Mouse (Mus musculus) CH12.LX (cell line): ENCODE results near the gene Ube2t.

Experiments used
- EP300 ChIP-seq: IDR thresholded peaks from 2 replicates; pipeline ENCODE4 v1.6.1; 2011; ENCODE audit warnings: low read length, improper control_type of control experiment
- HCFC1 ChIP-seq: IDR thresholded peaks from 2 replicates; pipeline ENCODE4 v1.6.1; 2012; ENCODE audit warnings: low read depth, mild to moderate bottlenecking, inconsistent platforms, low read length, improper control_type of control experiment
- MAFK ChIP-seq: IDR thresholded peaks from 2 replicates; pipeline ENCODE4 v1.6.1; 2011; ENCODE audit warnings: low read length, improper control_type of control experiment; ENCODE audit not compliant: insufficient replicate concordance
- MAX ChIP-seq: IDR thresholded peaks from 2 replicates; pipeline ENCODE4 v1.6.1; 2011; ENCODE audit warnings: low read length, improper control_type of control experiment
- MEF2A ChIP-seq: IDR thresholded peaks from 2 replicates; pipeline ENCODE4 v1.6.1; 2014; ENCODE audit warnings: low read depth, mild to moderate bottlenecking, inconsistent platforms, low read length, improper control_type of control experiment, borderline replicate concordance
- RAD21 ChIP-seq: IDR thresholded peaks from 2 replicates; pipeline ENCODE4 v1.6.1; 2011; ENCODE audit warnings: low read depth, mild to moderate bottlenecking, low read length, improper control_type of control experiment, moderate library complexity
- ZMIZ1 ChIP-seq: IDR thresholded peaks from 2 replicates; pipeline ENCODE4 v1.6.1; 2012; ENCODE audit warnings: low read depth, mild to moderate bottlenecking, inconsistent platforms, low read length, improper control_type of control experiment
- ZNF384 ChIP-seq: IDR thresholded peaks from 2 replicates; pipeline ENCODE4 v1.6.1; 2012; ENCODE audit warnings: low read depth, low read length, improper control_type of control experiment, inconsistent platforms

DNA sequence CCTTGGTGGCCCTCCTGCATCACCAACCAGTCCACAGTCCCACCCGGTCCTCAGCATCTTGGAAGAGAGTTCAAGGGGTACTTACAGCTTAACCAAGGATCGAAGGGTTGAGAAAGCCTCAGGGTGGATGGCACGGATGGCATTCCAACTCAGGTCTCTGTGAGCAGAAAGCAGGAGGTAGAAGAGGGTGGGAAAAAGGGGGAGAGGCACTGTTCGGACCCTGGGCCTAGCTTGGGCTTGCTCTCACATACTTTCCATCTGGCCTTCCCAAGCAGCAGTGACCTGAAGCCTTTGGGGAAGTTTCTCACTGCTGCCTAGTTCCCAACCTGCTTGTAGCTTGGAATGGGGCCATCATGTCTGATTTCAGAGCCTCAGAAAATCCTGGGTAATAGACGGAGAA is 35.2 kb downstream of the Ube2t start:
- no peak for TF ChIP-seq RAD21
- no peak for TF ChIP-seq ZMIZ1
- TF ChIP-seq MAX: no peak
- TF ChIP-seq MAFK: no peak
- no peak for TF ChIP-seq HCFC1
- TF ChIP-seq ZNF384: no peak
- no peak for TF ChIP-seq MEF2A
- no peak for TF ChIP-seq EP300
